Mouse (Mus musculus): ENCODE data around the gene Mindy2. TPM values are rescaled to one million over a fixed set of nuclear protein-coding genes. Genes with fewer than 3 reads are reported as not detected.

Gene Mindy2
- total RNA-seq, 2 experiments from 2014 or later, result 12.3 to 17.9 TPM

- DNase-seq, result no peak
- H3K27ac ChIP-seq, result no peak overlapping the region
- H3K4me3 ChIP-seq, result no peak overlapping the region
- intact Hi-C loops (cut with DNase I), result no loop called here
- TF ChIP-seq CTCF (IDR thresholded peaks at IDR 0.05), result no peak
Measured at GRCm38 (mm10) chr9:70665372-70666145, 8.6 kb upstream of the Mindy2 start.

- intact Hi-C loops (cut with DNase I), result no loop called here
- no peak for DNase-seq
Measured at GRCm38 (mm10) chr9:70664847-70665246, 7.9 kb upstream of the Mindy2 start.

GRCm38 (mm10) chr9:70658266-70658665, 1.3 kb upstream of the Mindy2 start:
- no peak for TF ChIP-seq CTCF (IDR thresholded peaks at IDR 0.05)
- intact Hi-C loops (cut with DNase I), result no loop called here
- DNase-seq, result no peak
- Histone ChIP-seq H3K4me3 (no peak overlapping the region), H3K27ac (no peak overlapping the region)

More at GRCm38 (mm10) chr9:70664847-70665246, 7.9 kb upstream of the Mindy2 start:
- Histone ChIP-seq H3K27ac (no peak overlapping the region), H3K4me3 (no peak overlapping the region)
- TF ChIP-seq CTCF (IDR thresholded peaks at IDR 0.05), result no peak

- intact Hi-C loops (cut with DNase I), result loop anchor here (2.0 kb wide), 1 partner anchor 22 kb away; the partner anchor contains the start of gene Adam10
- Histone ChIP-seq H3K4me3 (peak within 1 kb of the TSS; percentile 99), H3K27ac (peak within 1 kb of the TSS; percentile 96)
- peak; percentile 60 for DNase-seq
- TF ChIP-seq CTCF (IDR thresholded peaks at IDR 0.05), result no peak
Measured at GRCm38 (mm10) chr9:70656130-70657007, 605 bp downstream of the Mindy2 start, which contains the start of gene Gm10642. Gene Gm10642 (plus strand): TSS chr9:70656251.

- TF ChIP-seq CTCF (IDR thresholded peaks at IDR 0.05), result no peak
- intact Hi-C loops (cut with DNase I), result loop anchor here (2.0 kb wide), 1 partner anchor 23 kb away; the partner anchor contains the start of gene Adam10
- H3K27ac ChIP-seq, result peak overlapping the region; percentile 96; the same call in 1 of the 2 replicates
Measured at GRCm38 (mm10) chr9:70655764-70656129, 1.2 kb downstream of the Mindy2 start.

GRCm38 (mm10) chr9:70654496-70654895, 2.5 kb downstream of the Mindy2 start:
- no peak for TF ChIP-seq CTCF (IDR thresholded peaks at IDR 0.05)
- DNase-seq, result no peak
- intact Hi-C loops (cut with DNase I), result no loop called here
- no peak overlapping the region for H3K4me3 ChIP-seq
- H3K27ac ChIP-seq, result no peak overlapping the region

More at GRCm38 (mm10) chr9:70655764-70656129, 1.2 kb downstream of the Mindy2 start:
- DNase-seq, result no peak
- H3K4me3 ChIP-seq, result peak overlapping the region; percentile 99

- Histone ChIP-seq H3K4me3 (no peak overlapping the region), H3K27ac (no peak overlapping the region)
- TF ChIP-seq CTCF (IDR thresholded peaks at IDR 0.05), result no peak
- DNase-seq, result no peak
- intact Hi-C loops (cut with DNase I), result no loop called here
Measured at GRCm38 (mm10) chr9:70653875-70654274, 3.1 kb downstream of the Mindy2 start.

- H3K27ac ChIP-seq, result no peak overlapping the region
- no peak for TF ChIP-seq CTCF (IDR thresholded peaks at IDR 0.05)
- intact Hi-C loops (cut with DNase I), result no loop called here
- no peak for DNase-seq
- H3K4me3 ChIP-seq, result no peak overlapping the region
Measured at GRCm38 (mm10) chr9:70652221-70652620, 4.8 kb downstream of the Mindy2 start.

- DNase-seq, result no peak
- intact Hi-C loops (cut with DNase I), result no loop called here
- Histone ChIP-seq H3K27ac (no peak overlapping the region), H3K4me3 (no peak overlapping the region)
- no peak for TF ChIP-seq CTCF (IDR thresholded peaks at IDR 0.05)
Measured at GRCm38 (mm10) chr9:70650994-70651393, 6.0 kb downstream of the Mindy2 start.

- Histone ChIP-seq H3K4me3 (no peak overlapping the region), H3K27ac (no peak overlapping the region)
- no peak for DNase-seq
- no peak for TF ChIP-seq CTCF (IDR thresholded peaks at IDR 0.05)
- intact Hi-C loops (cut with DNase I), result no loop called here
Measured at GRCm38 (mm10) chr9:70650260-70650659, 6.7 kb downstream of the Mindy2 start.

GRCm38 (mm10) chr9:70636748-70637147, 20.2 kb downstream of the Mindy2 start:
- H3K27ac ChIP-seq, result no peak overlapping the region
- no peak for TF ChIP-seq CTCF (IDR thresholded peaks at IDR 0.05)
- DNase-seq, result no peak
- no peak overlapping the region for H3K4me3 ChIP-seq
- intact Hi-C loops (cut with DNase I), result no loop called here

- no peak for TF ChIP-seq CTCF (IDR thresholded peaks at IDR 0.05)
Measured at GRCm38 (mm10) chr9:70631665-70632064, 25.3 kb downstream of the Mindy2 start.

GRCm38 (mm10) chr9:70629711-70630110, 27.3 kb downstream of the Mindy2 start:
- peak; percentile 68 for DNase-seq
- Histone ChIP-seq H3K4me3 (no peak overlapping the region), H3K27ac (peak overlapping the region; percentile 25)
- intact Hi-C loops (cut with DNase I), result no loop called here
- no peak for TF ChIP-seq CTCF (IDR thresholded peaks at IDR 0.05)

More at GRCm38 (mm10) chr9:70631665-70632064, 25.3 kb downstream of the Mindy2 start:
- intact Hi-C loops (cut with DNase I), result no loop called here
- DNase-seq, result no peak
- no peak overlapping the region for H3K4me3 ChIP-seq
- H3K27ac ChIP-seq, result no peak overlapping the region

Measured in gastrocnemius, adult 2 months (tissue).